Mouse (Mus musculus) G1E (cell line): Measurements from ENCODE around the gene Bdh1. TPM values are rescaled to one million over a fixed set of nuclear protein-coding genes. Genes with fewer than 3 reads are reported as not detected.
A peak's percentile ranks its signal among the peaks of the same experiment; 100 is the strongest.

Source experiments
- ATAC-seq: 2 replicates; pipeline ENCODE4 v1.8.0; 2016; ENCODE audit warnings: mild to moderate bottlenecking; ENCODE audit not compliant: insufficient number of reproducible peaks, poor library complexity, low FRiP score, severe bottlenecking; ENCODE audit errors: extremely low read depth
- DNase-seq: peaks from one replicate; pipeline ENCODE4 v3.0.0; 2012; ENCODE audit warnings: low spot score
- H3K27me3 ChIP-seq: 2 replicates; pipeline ENCODE4 v1.6.1; 2012; ENCODE audit warnings: mild to moderate bottlenecking, low read length, inconsistent platforms; ENCODE audit not compliant: insufficient read depth
- H3K36me3 ChIP-seq: replicated peaks from 2 replicates; pipeline ENCODE3; 2012; ENCODE audit warnings: mild to moderate bottlenecking, inconsistent platforms
- H3K4me1 ChIP-seq: 2 replicates; pipeline ENCODE4 v1.6.1; 2012; ENCODE audit warnings: low read depth, low read length, inconsistent platforms, mixed read lengths; ENCODE audit not compliant: insufficient read depth
- H3K4me3 ChIP-seq: 2 replicates; pipeline ENCODE4 v1.5.1; 2012; ENCODE audit warnings: low read depth, mild to moderate bottlenecking, inconsistent platforms, low read length, moderate library complexity, mixed read lengths
- H3K9me3 ChIP-seq: replicated peaks from 2 replicates; pipeline ENCODE4 v1.6.1; 2012; ENCODE audit warnings: inconsistent platforms
- CTCF ChIP-seq: IDR thresholded peaks from 2 replicates; pipeline ENCODE4 v1.5.1; 2012; ENCODE audit warnings: low read depth, low read length, inconsistent platforms, mixed read lengths
- GATA1 ChIP-seq: IDR thresholded peaks from 2 replicates; pipeline ENCODE4 v1.6.1; 2012; ENCODE audit warnings: borderline replicate concordance, low read length, inconsistent platforms, mixed read lengths
- GATA2 ChIP-seq: IDR thresholded peaks from 2 replicates; pipeline ENCODE4 v1.6.1; 2012; ENCODE audit warnings: low read depth, low read length, inconsistent platforms, borderline replicate concordance
- POLR2AphosphoS5 ChIP-seq: IDR thresholded peaks from 2 replicates; pipeline ENCODE4 v1.6.1; 2012; ENCODE audit warnings: low read depth, low read length, inconsistent platforms; ENCODE audit not compliant: insufficient replicate concordance
- TAL1 ChIP-seq: conservative IDR thresholded peaks from 2 replicates; pipeline ENCODE4 v1.6.1; 2012; ENCODE audit warnings: low read depth, low read length, inconsistent platforms, mixed read lengths
- polyA plus RNA-seq: library from polyadenylated mRNA; stranded (reverse); fragments of >175 nt; gene quantifications from 2 replicates; pipeline ENCODE4 v1.2.3, GENCODE M21; 2012
- total RNA-seq, 2 experiments: library from RNA; stranded (forward) in 1 of 2; stranded (reverse) in 1 of 2; fragments of 200-1000 nt in 1 of 2; fragments of >200 nt in 1 of 2; fragmentation: Nextera tagmentation in 1 of 2; gene quantifications; 2 replicates each; pipeline ENCODE4 v1.2.3; 2014 to 2017

Bdh1 gene
- total and polyA plus RNA-seq, 3 experiments: 0.11 TPM; not detected in 2

DNA sequence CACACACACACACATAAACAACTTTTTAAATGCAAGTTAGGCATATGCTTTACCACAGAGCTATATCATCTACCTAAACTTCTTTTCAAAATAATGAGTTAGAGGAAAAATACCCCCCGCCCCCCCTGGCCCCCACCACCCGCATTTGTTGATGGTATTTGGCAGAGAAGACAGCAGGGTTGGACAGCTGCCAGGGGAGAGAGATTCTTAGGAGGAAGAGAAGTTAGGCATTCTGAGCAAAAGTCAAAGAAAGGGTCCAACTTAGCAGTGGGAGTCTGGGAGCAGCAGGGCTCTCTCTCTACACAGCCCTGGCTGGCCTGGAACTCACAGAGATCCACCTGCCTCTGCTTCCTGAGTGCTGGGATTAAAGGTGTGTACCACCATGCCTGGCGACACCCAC lies 3.4 kb upstream of the Bdh1 start:
- no peak for DNase-seq
- peaks cover 7% of the 10 kb centered on the region for H3K27me3 ChIP-seq
- H3K4me3 ChIP-seq: no peak overlapping the region

DNA sequence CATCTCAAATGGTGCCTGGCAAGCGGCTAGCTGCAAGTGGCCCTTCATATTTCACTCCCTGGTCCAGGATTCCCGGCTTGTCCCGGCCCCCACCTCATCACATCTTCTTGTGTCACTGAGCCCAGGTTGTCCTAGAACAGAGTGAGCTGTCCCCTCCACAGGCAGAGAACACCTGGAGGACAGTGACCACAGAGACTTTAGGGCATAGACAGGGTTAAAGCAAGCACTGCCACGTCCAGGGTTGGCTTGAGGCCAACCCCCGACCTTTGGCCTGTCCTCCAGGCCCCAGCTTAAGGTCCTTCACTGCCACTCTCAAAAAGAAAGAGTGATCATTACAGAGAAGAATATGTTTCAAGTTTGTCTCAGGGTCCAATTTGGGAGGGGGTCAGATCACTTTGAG lies 2.6 kb upstream of the Bdh1 start:
- no peaks in the 10 kb centered on the region for H3K9me3 ChIP-seq
- ATAC-seq: no peak
- no peaks in the 10 kb centered on the region for H3K36me3 ChIP-seq
- H3K4me3 ChIP-seq: no peak overlapping the region
- H3K27me3 ChIP-seq: peaks cover 7% of the 10 kb centered on the region
- peaks cover 11% of the 10 kb centered on the region for H3K4me1 ChIP-seq
- no peak for TF ChIP-seq GATA2
- no peak for TF ChIP-seq GATA1
- no peak for TF ChIP-seq POLR2AphosphoS5
- TF ChIP-seq CTCF: no peak
- TF ChIP-seq TAL1: no peak
- no peak for DNase-seq

More for the DNA sequence above, 3.4 kb upstream of the Bdh1 start:
- no peaks in the 10 kb centered on the region for H3K9me3 ChIP-seq
- no peak for ATAC-seq
- H3K36me3 ChIP-seq: no peaks in the 10 kb centered on the region
- TF ChIP-seq TAL1 (no peak), CTCF (no peak), GATA1 (no peak), GATA2 (no peak), POLR2AphosphoS5 (no peak)
- peaks cover 6% of the 10 kb centered on the region for H3K4me1 ChIP-seq

DNA sequence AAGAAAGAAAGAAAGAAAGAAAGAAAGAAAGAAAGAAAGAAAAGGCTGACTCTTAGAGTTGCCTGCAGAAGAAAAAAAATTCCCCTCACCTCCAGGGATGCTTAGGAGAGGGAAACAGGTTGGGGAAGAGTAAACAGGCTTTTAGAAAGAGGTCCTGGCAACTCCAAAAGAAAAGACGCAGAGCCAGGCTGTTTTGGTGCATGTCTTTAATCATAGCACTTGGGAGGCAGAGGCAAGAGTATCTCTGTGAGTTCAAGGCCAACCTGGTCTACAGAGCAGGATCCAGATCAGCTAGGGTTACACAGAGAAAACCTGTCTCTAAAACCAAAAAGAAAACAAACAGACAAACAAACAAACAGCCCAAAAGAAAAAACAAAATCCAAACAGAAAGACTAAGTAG lies 642 bp downstream of the Bdh1 start:
- no peaks in the 10 kb centered on the region for H3K36me3 ChIP-seq
- peaks cover 35% of the 10 kb centered on the region for H3K4me1 ChIP-seq
- H3K9me3 ChIP-seq: no peaks in the 10 kb centered on the region
- no peak for TF ChIP-seq CTCF
- TF ChIP-seq GATA1: no peak
- TF ChIP-seq TAL1: no peak
- TF ChIP-seq POLR2AphosphoS5: no peak
- no peak for TF ChIP-seq GATA2
- peaks cover 4% of the 10 kb centered on the region for H3K27me3 ChIP-seq
- ATAC-seq (no peak), DNase-seq (no peak)
- H3K4me3 ChIP-seq: no peak overlapping the region

DNA sequence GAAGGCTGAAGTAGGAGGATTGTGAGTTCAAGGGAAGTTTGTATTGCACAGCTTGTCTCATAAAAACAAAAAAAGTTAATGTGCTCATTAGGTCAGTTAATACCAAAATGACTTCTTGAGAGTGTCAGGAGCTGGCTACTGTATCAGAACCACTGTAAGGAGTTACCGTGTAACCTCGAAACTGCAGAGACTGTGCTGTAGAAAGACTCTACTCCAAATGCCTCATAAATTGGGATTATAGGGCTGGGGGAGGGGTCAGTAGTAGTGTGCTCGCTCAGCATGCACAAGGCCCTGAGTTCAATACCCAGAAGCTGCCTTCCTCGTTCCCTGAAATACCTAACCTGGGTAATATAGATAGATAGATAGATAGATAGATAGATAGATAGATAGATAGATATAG lies 1.3 kb downstream of the Bdh1 start:
- Histone ChIP-seq H3K4me3 (no peak overlapping the region), H3K27me3 (peaks cover 4% of the 10 kb centered on the region; the same call in 1 of the 2 replicates), H3K36me3 (no peaks in the 10 kb centered on the region), H3K4me1 (peaks cover 35% of the 10 kb centered on the region), H3K9me3 (peaks cover under 1% of the 10 kb centered on the region)
- ATAC-seq (no peak), DNase-seq (no peak)
- TF ChIP-seq POLR2AphosphoS5: no peak
- TF ChIP-seq GATA1: no peak
- TF ChIP-seq CTCF: no peak
- TF ChIP-seq TAL1: no peak
- no peak for TF ChIP-seq GATA2

DNA sequence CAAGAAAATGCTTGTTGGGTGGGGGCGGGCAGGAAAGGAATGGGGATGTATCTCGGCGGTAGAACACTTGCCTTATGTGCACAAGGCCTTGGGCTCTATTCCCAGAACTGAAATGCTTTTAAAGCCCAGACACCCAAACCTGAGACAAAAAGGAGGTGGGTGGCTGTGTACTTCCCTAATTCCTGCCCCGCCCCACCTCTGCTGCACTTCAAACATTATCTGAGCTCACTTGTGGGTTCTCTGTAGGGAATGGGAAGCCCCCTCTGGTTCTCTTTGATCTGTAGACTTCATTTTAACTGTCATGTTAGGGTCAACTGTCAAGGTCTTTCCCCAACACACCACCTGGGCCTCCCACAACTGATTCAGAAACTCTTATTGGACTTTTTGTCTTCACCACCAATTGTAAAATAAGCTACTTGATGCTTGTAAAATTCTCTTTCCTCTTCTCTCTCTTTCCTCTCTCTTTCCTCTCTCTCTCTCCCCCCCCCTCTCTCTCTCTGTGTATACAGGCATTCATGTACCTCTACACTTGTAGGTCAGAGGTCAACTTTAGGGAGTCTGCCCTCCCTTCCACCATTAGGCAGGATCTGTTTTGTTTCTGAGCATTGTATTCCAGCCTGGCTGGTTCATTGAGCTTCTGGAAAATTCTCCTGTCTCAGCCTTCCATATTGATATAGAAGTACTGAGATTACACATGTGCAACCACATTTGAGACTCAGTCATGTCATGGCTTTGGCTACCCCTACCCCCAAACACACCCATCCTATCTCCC lies 2.5 kb downstream of the Bdh1 start:
- peak; percentile 18; the same call in 1 of the 2 replicates for ATAC-seq

DNA sequence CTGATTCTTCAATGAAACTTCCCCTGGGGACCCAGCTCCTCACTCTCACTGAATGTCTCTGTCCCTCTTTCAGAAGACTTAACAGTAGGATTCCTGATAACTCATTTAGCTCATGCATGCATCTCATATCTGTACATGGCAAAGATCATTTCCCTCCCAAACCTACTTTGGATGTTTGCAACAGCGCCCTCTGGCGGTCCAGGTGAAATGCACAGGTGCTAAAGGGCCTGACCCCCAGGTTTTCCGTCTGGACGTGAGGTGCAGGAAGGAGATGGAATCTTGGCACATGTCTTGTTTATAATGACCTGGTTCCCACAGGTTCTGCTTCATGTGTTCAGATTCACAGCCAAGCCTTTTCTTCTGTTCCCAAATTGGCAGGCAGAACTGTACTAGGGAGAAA lies 3.4 kb downstream of the Bdh1 start:
- peaks cover 18% of the 10 kb centered on the region for H3K9me3 ChIP-seq
- ATAC-seq (no peak; the same call in 1 of the 2 replicates), DNase-seq (peak; percentile 38)
- no peaks in the 10 kb centered on the region for H3K36me3 ChIP-seq
- TF ChIP-seq GATA2: no peak
- TF ChIP-seq CTCF: peak; percentile 99
- H3K4me1 ChIP-seq: peaks cover 35% of the 10 kb centered on the region
- peaks cover 19% of the 10 kb centered on the region; the same call in 1 of the 2 replicates for H3K27me3 ChIP-seq
- H3K4me3 ChIP-seq: no peak overlapping the region

More for the DNA sequence above, 2.5 kb downstream of the Bdh1 start:
- H3K36me3 ChIP-seq: no peaks in the 10 kb centered on the region
- DNase-seq: peak; percentile 15
- peaks cover 14% of the 10 kb centered on the region; the same call in 1 of the 2 replicates for H3K27me3 ChIP-seq
- TF ChIP-seq GATA1 (no peak), POLR2AphosphoS5 (no peak), TAL1 (no peak)
- peaks cover 35% of the 10 kb centered on the region for H3K4me1 ChIP-seq
- H3K9me3 ChIP-seq: peaks cover 13% of the 10 kb centered on the region
- H3K4me3 ChIP-seq: no peak overlapping the region
